Mouse (Mus musculus) hindbrain, postnatal 0 days (tissue): ENCODE measurements around the gene Dop1a. TPM values are rescaled to one million over a fixed set of nuclear protein-coding genes. Genes with fewer than 3 reads are reported as not detected.

Experiments used
- ATAC-seq: fragments of 200-750 bp; cut with Nextera tagmentation; 2 replicates; pipeline ENCODE4 v1.8.0; 2017; ENCODE audit warnings: mild to moderate bottlenecking, moderate TSS enrichment, moderate library complexity
- DNase-seq: peaks from one replicate; pipeline ENCODE4 v3.0.0-alpha.2; 2015; ENCODE audit warnings: low spot score
- H3K27ac ChIP-seq: fragments of 300-500 bp; sonication (generic); 2 replicates; pipeline ENCODE4 v1.5.1; 2014; ENCODE audit warnings: mild to moderate bottlenecking
- H3K27me3 ChIP-seq: fragments of 300-500 bp; sonication (generic); 2 replicates; pipeline ENCODE4 v1.6.1; 2014; ENCODE audit warnings: low read length, mixed read lengths; ENCODE audit not compliant: insufficient read depth
- H3K36me3 ChIP-seq: fragments of 300-500 bp; sonication (generic); 2 replicates; pipeline ENCODE4 v1.6.1; 2014; ENCODE audit warnings: low read length, mixed read lengths; ENCODE audit not compliant: insufficient read depth
- H3K4me1 ChIP-seq: fragments of 300-500 bp; sonication (generic); 2 replicates; pipeline ENCODE4 v1.6.1; 2014; ENCODE audit warnings: antibody characterized with exemption, low read length, mixed read lengths; ENCODE audit not compliant: insufficient read depth
- H3K4me2 ChIP-seq: fragments of 300-500 bp; sonication (generic); 2 replicates; pipeline ENCODE4 v1.6.1; 2014; ENCODE audit warnings: low read depth, mild to moderate bottlenecking, low read length, moderate library complexity, mixed read lengths
- H3K4me3 ChIP-seq: fragments of 300-500 bp; sonication (generic); 2 replicates; pipeline ENCODE4 v1.5.1; 2014; ENCODE audit warnings: low read length
- H3K9ac ChIP-seq: fragments of 300-500 bp; sonication (generic); replicated peaks from 2 replicates; pipeline ENCODE4 v1.6.1; 2014; ENCODE audit warnings: mild to moderate bottlenecking, low read length, moderate library complexity, mixed read lengths
- H3K9me3 ChIP-seq: fragments of 300-500 bp; sonication (generic); 2 replicates; pipeline ENCODE4 v1.6.1; 2016; ENCODE audit warnings: low read length, mixed read lengths
- CTCF ChIP-seq: IDR thresholded peaks from 2 replicates; pipeline ENCODE4 v1.5.1; 2016; ENCODE audit warnings: antibody characterized with exemption, control low read depth, low read depth
- WGBS: fragments of 180-500 bp; shearing (Covaris S2); extraction: QIAGEN DNeasy Blood & Tissue Kit; methylation state at CpG from one replicate; pipeline ENCODE4 v1.1.7; 2014; 5-methylcytosine and 5-hydroxymethylcytosine counted together
- polyA plus RNA-seq: library from polyadenylated mRNA; unstranded; fragments of >200 nt; fragmentation: Nextera tagmentation; extraction: Ambion mirVana; gene quantifications from 2 replicates; pipeline ENCODE4 v1.2.1, GENCODE M21; 2015
- total RNA-seq: library from RNA; depleted of rRNA; stranded (reverse); fragments of >200 nt; gene quantifications from 2 replicates; pipeline ENCODE4 v1.2.3, GENCODE M21; 2014; rRNA removed

Gene Dop1a
- total RNA-seq, result 35.5 and 50.9 TPM in 2 replicates
- 22.9 and 23.9 TPM in 2 replicates for polyA plus RNA-seq

GRCm38 (mm10) chr9:86466990-86467870 lies at the start of gene Dop1a:
Dop1a (plus strand) TSS chr9:86467154.
- peak; percentile 72 for TF ChIP-seq CTCF
- H3K4me1 ChIP-seq, result peaks cover 8% of the 10 kb centered on the region
- H3K4me2 ChIP-seq, result peak within 1 kb of the TSS; percentile 82
- DNase-seq, result peak; percentile 96
- H3K36me3 ChIP-seq, result no peaks in the 10 kb centered on the region
- peak within 1 kb of the TSS; percentile 94 for H3K4me3 ChIP-seq
- H3K9ac ChIP-seq, result peak within 1 kb of the TSS; percentile 96
- ATAC-seq, result peak; percentile 93
- under 1% methylated on average over 93 of the region's 93 CpGs for WGBS
- no peaks in the 10 kb centered on the region for H3K27me3 ChIP-seq
- peak within 1 kb of the TSS; percentile 85 for H3K27ac ChIP-seq
- no peaks in the 10 kb centered on the region for H3K9me3 ChIP-seq

GRCm38 (mm10) chr9:86417971-86418370 lies 49.0 kb upstream of the Dop1a start:
- TF ChIP-seq CTCF, result no peak
- no peak overlapping the region for H3K9ac ChIP-seq
- H3K27me3 ChIP-seq, result no peaks in the 10 kb centered on the region
- no peak overlapping the region for H3K4me3 ChIP-seq
- no peak for ATAC-seq
- WGBS, result 100% methylated on average over 1 of the region's 1 CpGs
- H3K27ac ChIP-seq, result no peak overlapping the region
- H3K4me2 ChIP-seq, result no peak overlapping the region
- H3K4me1 ChIP-seq, result no peaks in the 10 kb centered on the region
- no peaks in the 10 kb centered on the region for H3K9me3 ChIP-seq
- no peaks in the 10 kb centered on the region for H3K36me3 ChIP-seq
- DNase-seq, result no peak

- ATAC-seq (no peak), DNase-seq (no peak)
- no peak overlapping the region for H3K9ac ChIP-seq
- H3K9me3 ChIP-seq, result no peaks in the 10 kb centered on the region
- no peak overlapping the region for H3K4me3 ChIP-seq
- no peak overlapping the region for H3K4me2 ChIP-seq
- H3K36me3 ChIP-seq, result no peaks in the 10 kb centered on the region
- H3K4me1 ChIP-seq, result no peaks in the 10 kb centered on the region
- H3K27ac ChIP-seq, result no peak overlapping the region
- H3K27me3 ChIP-seq, result no peaks in the 10 kb centered on the region
- no peak for TF ChIP-seq CTCF
- WGBS, result 85% methylated on average over 6 of the region's 6 CpGs
Observed at GRCm38 (mm10) chr9:86419366-86419765, 47.6 kb upstream of the Dop1a start.

GRCm38 (mm10) chr9:86423331-86423730 lies 43.6 kb upstream of the Dop1a start:
- H3K4me2 ChIP-seq, result no peak overlapping the region
- WGBS, result 86% methylated on average over 4 of the region's 4 CpGs
- no peak overlapping the region for H3K9ac ChIP-seq
- H3K27me3 ChIP-seq, result no peaks in the 10 kb centered on the region
- DNase-seq (no peak), ATAC-seq (no peak)
- H3K9me3 ChIP-seq, result no peaks in the 10 kb centered on the region
- no peak overlapping the region for H3K27ac ChIP-seq
- H3K4me3 ChIP-seq, result no peak overlapping the region
- no peak for TF ChIP-seq CTCF
- H3K4me1 ChIP-seq, result no peaks in the 10 kb centered on the region
- no peaks in the 10 kb centered on the region for H3K36me3 ChIP-seq

- no peak for ATAC-seq
- H3K9ac ChIP-seq, result no peak overlapping the region
- DNase-seq, result no peak
- no peaks in the 10 kb centered on the region for H3K9me3 ChIP-seq
- no peak for TF ChIP-seq CTCF
- no peak overlapping the region for H3K27ac ChIP-seq
- H3K4me2 ChIP-seq, result no peak overlapping the region
- WGBS, result 97% methylated on average over 3 of the region's 3 CpGs
- no peaks in the 10 kb centered on the region for H3K27me3 ChIP-seq
- no peaks in the 10 kb centered on the region for H3K36me3 ChIP-seq
- no peak overlapping the region for H3K4me3 ChIP-seq
- no peaks in the 10 kb centered on the region for H3K4me1 ChIP-seq
Observed at GRCm38 (mm10) chr9:86435510-86435909, 31.4 kb upstream of the Dop1a start.

- Histone ChIP-seq H3K27ac (no peak overlapping the region), H3K9me3 (no peaks in the 10 kb centered on the region), H3K4me2 (no peak overlapping the region), H3K36me3 (no peaks in the 10 kb centered on the region), H3K27me3 (no peaks in the 10 kb centered on the region), H3K4me3 (no peak overlapping the region), H3K4me1 (no peaks in the 10 kb centered on the region), H3K9ac (no peak overlapping the region)
- TF ChIP-seq CTCF, result no peak
- WGBS, result 97% methylated on average over 8 of the region's 8 CpGs
- no peak for ATAC-seq
- DNase-seq, result no peak
Observed at GRCm38 (mm10) chr9:86436608-86437007, 30.3 kb upstream of the Dop1a start.
